Mouse (Mus musculus): ENCODE measurements at regions not wholly inside any gene's neighbourhood (a gene's known extent, or its start where the extent isn't known, plus 50 kb on each side); places are given as distances from the start of the nearest gene placed in this dataset.

DNA sequence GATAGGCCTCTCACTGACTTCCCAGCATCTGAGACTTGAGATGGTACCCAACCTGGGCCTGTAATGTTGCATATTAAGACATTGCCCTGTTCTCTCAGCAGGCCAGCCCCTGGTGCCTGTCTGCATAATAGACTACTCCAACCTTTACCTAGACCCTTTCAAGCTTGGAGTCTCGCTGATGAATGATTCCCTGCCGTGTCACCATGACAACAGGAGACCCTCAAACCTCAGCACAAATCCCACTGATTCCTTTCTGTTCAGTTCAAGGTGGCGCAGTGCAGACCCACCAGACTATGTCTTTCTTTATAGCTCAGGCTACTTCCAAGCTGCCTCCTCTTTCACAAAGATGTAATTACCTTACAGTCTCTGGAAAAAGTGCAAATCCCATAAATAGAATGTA, 172.0 kb downstream of the Dcdc2c start:
- H3K4me3 ChIP-seq (ENCODE audit: low read length), result no peak overlapping the region
- H3K9me3 ChIP-seq (ENCODE audit: control insufficient read depth, low read length), result no peaks in the 10 kb centered on the region
- WGBS, result 88% methylated on average over 3 of the region's 3 CpGs
- no peaks in the 10 kb centered on the region for H3K36me3 ChIP-seq (ENCODE audit: control insufficient read depth, insufficient read depth, low read length)
- no peak overlapping the region for H3K9ac ChIP-seq (ENCODE audit: low read depth, low read length)
- no peak for ATAC-seq (ENCODE audit: low FRiP score, low TSS enrichment)
- H3K4me2 ChIP-seq (replicated peaks; ENCODE audit: low read depth, low read length), result no peak overlapping the region
- H3K4me1 ChIP-seq (ENCODE audit: control insufficient read depth, insufficient read depth, low read length), result no peaks in the 10 kb centered on the region
- no peaks in the 10 kb centered on the region for H3K27me3 ChIP-seq (ENCODE audit: control insufficient read depth, insufficient read depth, low read length)
- H3K27ac ChIP-seq (ENCODE audit: low read depth, low read length), result no peak overlapping the region

DNA sequence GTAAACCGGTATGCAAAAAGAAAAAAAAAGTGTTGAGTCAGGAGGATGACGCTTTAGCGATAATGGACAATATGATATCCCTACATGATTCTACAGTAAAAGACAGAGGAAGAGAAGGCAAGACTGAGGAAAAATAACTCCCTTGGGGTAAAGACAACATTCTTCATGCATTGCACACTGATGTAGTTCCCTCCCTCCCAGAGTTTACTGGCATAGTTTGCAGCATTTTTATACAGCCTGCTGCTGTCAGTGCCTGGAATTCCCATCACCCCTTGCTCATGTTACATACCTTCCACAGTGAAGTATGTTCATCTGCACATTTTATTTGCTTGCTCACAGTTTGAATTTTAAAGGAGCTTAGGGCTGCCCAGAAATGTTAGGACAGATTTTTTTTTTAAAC, 174.2 kb downstream of the Dcdc2c start:
- Histone ChIP-seq H3K9ac (ENCODE audit: low read depth, low read length) (no peak overlapping the region), H3K27me3 (ENCODE audit: control insufficient read depth, insufficient read depth, low read length) (no peaks in the 10 kb centered on the region), H3K27ac (ENCODE audit: low read depth, low read length) (no peak overlapping the region), H3K4me1 (ENCODE audit: control insufficient read depth, insufficient read depth, low read length) (no peaks in the 10 kb centered on the region), H3K36me3 (ENCODE audit: control insufficient read depth, insufficient read depth, low read length) (no peaks in the 10 kb centered on the region), H3K4me3 (ENCODE audit: low read length) (no peak overlapping the region), H3K9me3 (ENCODE audit: control insufficient read depth, low read length) (no peaks in the 10 kb centered on the region), H3K4me2 (replicated peaks; ENCODE audit: low read depth, low read length) (no peak overlapping the region)
- ATAC-seq (ENCODE audit: low FRiP score, low TSS enrichment), result no peak
- WGBS, result 78% methylated on average over 3 of the region's 3 CpGs

DNA sequence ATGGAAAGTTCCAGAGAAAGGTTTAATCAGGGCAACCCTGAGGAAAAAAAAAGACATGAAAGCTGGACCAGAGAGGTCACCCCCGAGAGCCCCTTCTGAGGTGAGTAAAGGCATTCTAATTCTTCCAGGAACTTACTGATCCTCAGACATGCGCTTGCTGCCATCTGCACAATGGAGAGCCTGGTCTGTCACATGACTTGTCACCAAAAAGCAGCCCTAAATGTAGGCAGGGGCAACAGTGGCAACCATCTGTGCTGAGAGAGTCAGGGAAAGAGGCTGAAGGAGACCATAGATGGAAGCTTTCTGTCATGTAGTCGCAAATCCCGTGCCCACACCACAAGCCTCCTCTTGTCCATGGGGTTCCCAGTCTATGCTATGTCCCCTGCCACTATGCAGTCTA, 174.8 kb downstream of the Dcdc2c start:
- no peak overlapping the region for H3K9ac ChIP-seq (ENCODE audit: low read depth, low read length)
- H3K4me1 ChIP-seq (ENCODE audit: control insufficient read depth, insufficient read depth, low read length), result no peaks in the 10 kb centered on the region
- ATAC-seq (ENCODE audit: low FRiP score, low TSS enrichment), result no peak
- H3K4me2 ChIP-seq (replicated peaks; ENCODE audit: low read depth, low read length), result no peak overlapping the region
- H3K27ac ChIP-seq (ENCODE audit: low read depth, low read length), result no peak overlapping the region
- no peak overlapping the region for H3K4me3 ChIP-seq (ENCODE audit: low read length)
- 79% methylated on average over 4 of the region's 4 CpGs for WGBS
- H3K36me3 ChIP-seq (ENCODE audit: control insufficient read depth, insufficient read depth, low read length), result no peaks in the 10 kb centered on the region
- no peaks in the 10 kb centered on the region for H3K27me3 ChIP-seq (ENCODE audit: control insufficient read depth, insufficient read depth, low read length)
- H3K9me3 ChIP-seq (ENCODE audit: control insufficient read depth, low read length), result no peaks in the 10 kb centered on the region

DNA sequence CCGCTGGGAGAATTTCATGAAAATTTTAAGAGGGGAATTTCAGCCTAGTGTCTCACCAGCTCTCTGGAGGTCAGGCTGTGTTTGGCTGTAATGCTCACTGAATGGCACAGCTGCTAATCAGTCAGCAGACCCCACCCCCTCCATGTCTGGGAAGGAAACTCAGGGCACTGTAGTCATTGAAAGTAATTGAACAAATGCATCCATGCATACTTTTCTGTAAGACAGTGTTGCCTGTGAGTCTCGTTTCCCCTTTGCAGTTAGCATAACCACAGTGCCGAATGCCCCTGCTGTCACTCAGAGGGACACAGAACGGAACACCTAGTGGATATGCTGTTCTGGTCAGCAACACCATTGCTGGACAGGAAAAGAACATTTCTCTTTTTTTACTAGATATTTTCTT, 175.4 kb downstream of the Dcdc2c start:
- no peaks in the 10 kb centered on the region for H3K9me3 ChIP-seq (ENCODE audit: control insufficient read depth, low read length)
- H3K4me1 ChIP-seq (ENCODE audit: control insufficient read depth, insufficient read depth, low read length), result no peaks in the 10 kb centered on the region
- no peak for ATAC-seq (ENCODE audit: low FRiP score, low TSS enrichment)
- WGBS, result 66% methylated on average over 4 of the region's 4 CpGs
- no peak overlapping the region for H3K27ac ChIP-seq (ENCODE audit: low read depth, low read length)
- H3K4me3 ChIP-seq (ENCODE audit: low read length), result no peak overlapping the region
- H3K27me3 ChIP-seq (ENCODE audit: control insufficient read depth, insufficient read depth, low read length), result no peaks in the 10 kb centered on the region
- H3K9ac ChIP-seq (ENCODE audit: low read depth, low read length), result no peak overlapping the region
- H3K4me2 ChIP-seq (replicated peaks; ENCODE audit: low read depth, low read length), result no peak overlapping the region
- H3K36me3 ChIP-seq (ENCODE audit: control insufficient read depth, insufficient read depth, low read length), result no peaks in the 10 kb centered on the region

DNA sequence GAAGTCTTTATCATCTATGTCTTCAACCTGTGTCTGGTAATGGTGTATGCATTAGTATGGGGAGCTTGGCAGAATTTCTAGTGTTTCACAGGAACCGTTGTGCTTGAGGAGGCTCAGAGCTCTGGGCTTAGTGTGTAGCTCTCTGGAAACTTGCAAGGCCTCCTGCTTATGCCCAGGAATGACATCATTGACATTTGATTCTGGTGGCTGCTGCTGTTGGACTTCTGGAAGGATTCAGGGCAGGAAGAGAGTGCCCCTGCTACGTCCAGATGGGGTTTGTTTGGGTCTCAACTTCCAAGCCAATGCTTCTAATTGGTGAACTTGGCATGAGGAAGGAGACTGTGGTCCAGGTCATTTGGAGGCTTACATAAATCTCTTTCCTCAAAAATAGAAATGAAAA, 186.9 kb downstream of the Dcdc2c start:
- Histone ChIP-seq H3K4me2 (replicated peaks; ENCODE audit: low read depth, low read length) (no peak overlapping the region), H3K4me1 (ENCODE audit: control insufficient read depth, insufficient read depth, low read length) (0 out of 2 replicates have a peak, but pooled peaks cover 5% of the 10 kb centered on the region), H3K9ac (ENCODE audit: low read depth, low read length) (no peak overlapping the region), H3K27me3 (ENCODE audit: control insufficient read depth, insufficient read depth, low read length) (no peaks in the 10 kb centered on the region), H3K27ac (ENCODE audit: low read depth, low read length) (no peak overlapping the region), H3K9me3 (ENCODE audit: control insufficient read depth, low read length) (no peaks in the 10 kb centered on the region), H3K36me3 (ENCODE audit: control insufficient read depth, insufficient read depth, low read length) (no peaks in the 10 kb centered on the region), H3K4me3 (ENCODE audit: low read length) (no peak overlapping the region)
- no peak for ATAC-seq (ENCODE audit: low FRiP score, low TSS enrichment)
- 63% methylated on average over 2 of the region's 2 CpGs for WGBS

DNA sequence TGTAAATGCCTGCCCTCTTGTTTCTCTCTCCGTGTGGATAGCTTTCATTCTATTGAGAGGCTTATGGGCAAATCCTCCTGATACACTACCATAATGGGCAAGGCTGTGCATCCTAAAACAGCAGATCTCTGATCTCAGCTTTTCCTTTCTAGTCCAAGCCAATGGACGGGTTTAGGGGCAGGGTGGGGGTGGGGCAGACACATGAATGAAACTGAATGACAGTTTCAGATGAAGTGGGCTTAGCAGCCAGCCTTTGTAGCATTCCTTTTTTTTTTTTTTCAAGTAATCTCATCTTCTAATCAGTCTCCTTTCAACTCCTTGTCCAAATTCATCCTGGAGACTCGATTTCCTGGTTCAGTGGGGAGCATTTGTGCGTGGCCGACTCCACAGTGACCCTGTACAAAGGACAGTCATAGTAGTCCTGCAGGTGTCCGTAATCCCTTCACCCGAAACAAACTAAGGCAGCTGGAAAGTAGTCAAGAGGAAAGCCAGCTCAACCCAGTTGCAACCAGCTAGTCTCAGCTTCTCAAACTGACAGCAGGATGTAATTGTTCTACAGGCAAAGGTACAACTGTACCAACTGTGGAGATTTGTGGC, 193.4 kb downstream of the Dcdc2c start:
- H3K9ac ChIP-seq (ENCODE audit: low read depth, low read length), result no peak overlapping the region
- H3K27ac ChIP-seq (ENCODE audit: low read depth, low read length), result no peak overlapping the region
- H3K4me3 ChIP-seq (ENCODE audit: low read length), result no peak overlapping the region
- H3K27me3 ChIP-seq (ENCODE audit: control insufficient read depth, insufficient read depth, low read length), result no peaks in the 10 kb centered on the region
- no peaks in the 10 kb centered on the region for H3K4me1 ChIP-seq (ENCODE audit: control insufficient read depth, insufficient read depth, low read length)
- H3K9me3 ChIP-seq (ENCODE audit: control insufficient read depth, low read length), result no peaks in the 10 kb centered on the region
- WGBS, result 44% methylated on average over 7 of the region's 7 CpGs
- H3K4me2 ChIP-seq (replicated peaks; ENCODE audit: low read depth, low read length), result no peak overlapping the region
- H3K36me3 ChIP-seq (ENCODE audit: control insufficient read depth, insufficient read depth, low read length), result no peaks in the 10 kb centered on the region
- ATAC-seq (ENCODE audit: low FRiP score, low TSS enrichment), result peak; percentile 52; the same call in 1 of the 2 replicates

DNA sequence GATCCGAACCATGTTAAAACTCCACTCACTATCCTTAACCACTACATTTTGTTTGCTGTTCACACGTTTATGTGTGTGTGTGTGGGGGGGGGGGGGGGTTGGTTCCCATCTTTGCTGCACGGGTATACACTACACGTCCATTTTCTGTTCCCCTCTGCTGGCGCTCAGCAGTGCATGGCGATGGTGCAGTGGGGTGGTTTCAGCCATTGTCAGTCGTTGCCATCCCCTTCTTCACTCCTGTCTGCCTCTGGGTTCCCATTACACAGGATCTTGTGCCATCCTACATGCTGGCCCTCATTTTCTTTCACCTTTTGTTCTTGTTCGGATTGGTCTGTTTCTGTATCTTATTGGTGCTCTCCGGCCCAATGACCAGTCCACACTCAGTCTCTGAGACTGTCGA, 194.4 kb downstream of the Dcdc2c start:
- no peak overlapping the region for H3K4me3 ChIP-seq (ENCODE audit: low read length)
- H3K9me3 ChIP-seq (ENCODE audit: control insufficient read depth, low read length), result no peaks in the 10 kb centered on the region
- 78% methylated on average over 10 of the region's 10 CpGs for WGBS
- H3K4me1 ChIP-seq (ENCODE audit: control insufficient read depth, insufficient read depth, low read length), result no peaks in the 10 kb centered on the region
- no peak overlapping the region for H3K4me2 ChIP-seq (replicated peaks; ENCODE audit: low read depth, low read length)
- no peaks in the 10 kb centered on the region for H3K27me3 ChIP-seq (ENCODE audit: control insufficient read depth, insufficient read depth, low read length)
- H3K9ac ChIP-seq (ENCODE audit: low read depth, low read length), result no peak overlapping the region
- H3K36me3 ChIP-seq (ENCODE audit: control insufficient read depth, insufficient read depth, low read length), result no peaks in the 10 kb centered on the region
- no peak for ATAC-seq (ENCODE audit: low FRiP score, low TSS enrichment)
- H3K27ac ChIP-seq (ENCODE audit: low read depth, low read length), result no peak overlapping the region

DNA sequence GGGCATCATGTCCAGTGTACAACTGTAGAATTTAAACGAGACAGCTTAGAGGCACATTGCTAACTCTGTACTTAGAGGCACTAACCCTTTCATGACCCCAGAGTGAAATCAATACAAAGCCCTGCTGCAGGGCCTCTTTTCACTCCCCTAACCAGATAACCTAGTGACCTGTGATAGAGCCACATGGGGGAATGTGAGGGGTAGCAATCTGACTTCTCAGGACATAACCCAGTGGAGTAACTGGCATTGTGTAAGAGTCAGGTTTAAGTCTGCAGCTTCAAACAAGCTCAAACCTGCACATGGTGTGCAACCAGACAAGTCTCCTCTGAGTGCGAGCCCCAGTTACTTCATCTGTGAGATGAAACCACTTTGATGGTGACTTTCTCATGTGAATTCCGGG, 199.1 kb downstream of the Dcdc2c start:
- no peaks in the 10 kb centered on the region for H3K9me3 ChIP-seq (ENCODE audit: control insufficient read depth, low read length)
- H3K36me3 ChIP-seq (ENCODE audit: control insufficient read depth, insufficient read depth, low read length), result no peaks in the 10 kb centered on the region
- ATAC-seq (ENCODE audit: low FRiP score, low TSS enrichment), result no peak
- no peak overlapping the region for H3K4me2 ChIP-seq (replicated peaks; ENCODE audit: low read depth, low read length)
- no peaks in the 10 kb centered on the region for H3K27me3 ChIP-seq (ENCODE audit: control insufficient read depth, insufficient read depth, low read length)
- H3K27ac ChIP-seq (ENCODE audit: low read depth, low read length), result no peak overlapping the region
- no peak overlapping the region for H3K9ac ChIP-seq (ENCODE audit: low read depth, low read length)
- WGBS, result 60% methylated on average over 3 of the region's 3 CpGs
- H3K4me1 ChIP-seq (ENCODE audit: control insufficient read depth, insufficient read depth, low read length), result no peaks in the 10 kb centered on the region
- no peak overlapping the region for H3K4me3 ChIP-seq (ENCODE audit: low read length)

DNA sequence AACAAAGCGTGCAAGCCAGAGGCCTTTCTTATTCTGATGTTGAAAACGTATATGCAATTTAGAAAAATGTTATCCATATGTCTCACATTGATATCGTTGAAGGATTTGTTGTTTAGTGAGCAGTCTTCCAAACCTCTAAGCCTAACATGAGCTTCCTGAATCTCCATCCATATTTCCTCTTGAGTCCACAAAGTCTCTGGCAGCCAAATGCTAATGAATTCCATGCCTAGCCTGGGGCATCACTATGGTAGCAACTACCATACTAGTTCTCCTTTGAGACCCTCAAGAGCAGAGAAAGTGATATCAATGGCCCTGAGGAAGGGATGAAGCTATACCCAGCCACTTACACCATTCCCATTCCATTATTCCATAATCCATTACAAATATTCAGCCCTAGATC, 199.6 kb downstream of the Dcdc2c start:
- no peak for ATAC-seq (ENCODE audit: low FRiP score, low TSS enrichment)
- WGBS, result 85% methylated on average over 3 of the region's 3 CpGs
- no peaks in the 10 kb centered on the region for H3K36me3 ChIP-seq (ENCODE audit: control insufficient read depth, insufficient read depth, low read length)
- no peak overlapping the region for H3K27ac ChIP-seq (ENCODE audit: low read depth, low read length)
- no peak overlapping the region for H3K4me2 ChIP-seq (replicated peaks; ENCODE audit: low read depth, low read length)
- no peak overlapping the region for H3K4me3 ChIP-seq (ENCODE audit: low read length)
- H3K9me3 ChIP-seq (ENCODE audit: control insufficient read depth, low read length), result no peaks in the 10 kb centered on the region
- H3K9ac ChIP-seq (ENCODE audit: low read depth, low read length), result no peak overlapping the region
- H3K4me1 ChIP-seq (ENCODE audit: control insufficient read depth, insufficient read depth, low read length), result no peaks in the 10 kb centered on the region
- H3K27me3 ChIP-seq (ENCODE audit: control insufficient read depth, insufficient read depth, low read length), result no peaks in the 10 kb centered on the region

Data from kidney, embryonic 14.5 days (tissue).